Mouse (Mus musculus) neural tube, embryonic 12.5 days (tissue): ENCODE measurements around the gene Sat2. TPM values are rescaled to one million over a fixed set of nuclear protein-coding genes. Genes with fewer than 3 reads are reported as not detected.

Source experiments
- ATAC-seq: fragments of 200-750 bp; cut with Nextera tagmentation; 2 replicates; pipeline ENCODE4 v1.8.0; 2017; ENCODE audit warnings: low read depth, mild to moderate bottlenecking, moderate TSS enrichment, moderate library complexity; ENCODE audit not compliant: low FRiP score
- H3K27ac ChIP-seq: fragments of 300-500 bp; sonication (generic); 2 replicates; pipeline ENCODE4 v1.5.1; 2016
- H3K27me3 ChIP-seq: fragments of 300-500 bp; sonication (generic); replicated peaks from 2 replicates; pipeline ENCODE4 v1.6.1; 2016; ENCODE audit warnings: mild to moderate bottlenecking
- H3K36me3 ChIP-seq: fragments of 300-500 bp; sonication (generic); 2 replicates; pipeline ENCODE4 v1.6.1; 2016; ENCODE audit warnings: mild to moderate bottlenecking
- H3K4me1 ChIP-seq: fragments of 300-500 bp; sonication (generic); 2 replicates; pipeline ENCODE4 v1.6.1; 2016
- H3K4me2 ChIP-seq: fragments of 300-500 bp; sonication (generic); replicated peaks from 2 replicates; pipeline ENCODE4 v1.6.1; 2016; ENCODE audit warnings: mild to moderate bottlenecking
- H3K4me3 ChIP-seq: fragments of 300-500 bp; sonication (generic); 2 replicates; pipeline ENCODE4 v1.5.1; 2016
- H3K9ac ChIP-seq: fragments of 300-500 bp; sonication (generic); 2 replicates; pipeline ENCODE4 v1.6.1; 2016; ENCODE audit warnings: mild to moderate bottlenecking
- H3K9me3 ChIP-seq: fragments of 300-500 bp; sonication (generic); 2 replicates; pipeline ENCODE4 v1.6.1; 2016; ENCODE audit warnings: mild to moderate bottlenecking
- WGBS: fragments of 180-500 bp; shearing (Covaris S2); methylation state at CpG from one replicate; pipeline ENCODE4 v1.1.7; 2016; 5-methylcytosine and 5-hydroxymethylcytosine counted together
- polyA plus RNA-seq: library from polyadenylated mRNA; unstranded; fragments of >200 nt; fragmentation: Nextera tagmentation; extraction: Ambion mirVana; gene quantifications from 2 replicates; pipeline ENCODE4 v1.2.1, GENCODE M21; 2016

Sat2 gene
- polyA plus RNA-seq: 22.0 and 23.3 TPM in 2 replicates

GRCm38 (mm10) chr11:69621571-69622268 is at the start of gene Sat2:
Sat2 (plus strand) TSS chr11:69622024.
- Histone ChIP-seq H3K4me2 (peak within 1 kb of the TSS; percentile 75), H3K9me3 (no peaks in the 10 kb centered on the region)
- WGBS: 1% methylated on average over 20 of the region's 20 CpGs

GRCm38 (mm10) chr11:69575220-69575619 is 46.6 kb upstream of the Sat2 start:
- Histone ChIP-seq H3K9ac (no peak overlapping the region), H3K9me3 (no peaks in the 10 kb centered on the region), H3K4me3 (no peak overlapping the region), H3K36me3 (peaks cover 27% of the 10 kb centered on the region), H3K27ac (no peak overlapping the region), H3K27me3 (no peaks in the 10 kb centered on the region), H3K4me2 (no peak overlapping the region), H3K4me1 (peaks cover 26% of the 10 kb centered on the region)
- WGBS: 71% methylated on average over 3 of the region's 3 CpGs
- ATAC-seq: no peak

More at GRCm38 (mm10) chr11:69621571-69622268, at the start of gene Sat2:
- no peak within 1 kb of the TSS; the same call in 1 of the 2 replicates for H3K27ac ChIP-seq
- peak within 1 kb of the TSS; percentile 68 for H3K9ac ChIP-seq
- no peaks in the 10 kb centered on the region for H3K36me3 ChIP-seq
- H3K4me1 ChIP-seq: peaks cover 12% of the 10 kb centered on the region
- peak; percentile 90 for ATAC-seq
- no peaks in the 10 kb centered on the region for H3K27me3 ChIP-seq
- H3K4me3 ChIP-seq: peak within 1 kb of the TSS; percentile 43

GRCm38 (mm10) chr11:69576307-69576706 is 45.5 kb upstream of the Sat2 start:
- no peaks in the 10 kb centered on the region for H3K9me3 ChIP-seq
- no peak overlapping the region for H3K9ac ChIP-seq
- H3K4me3 ChIP-seq: no peak overlapping the region
- no peak overlapping the region for H3K27ac ChIP-seq
- WGBS: 77% methylated on average over 5 of the region's 5 CpGs
- H3K4me2 ChIP-seq: no peak overlapping the region
- H3K4me1 ChIP-seq: peaks cover 26% of the 10 kb centered on the region
- H3K27me3 ChIP-seq: no peaks in the 10 kb centered on the region
- ATAC-seq: no peak
- H3K36me3 ChIP-seq: peaks cover 16% of the 10 kb centered on the region

GRCm38 (mm10) chr11:69578301-69578700 is 43.5 kb upstream of the Sat2 start:
- peaks cover 34% of the 10 kb centered on the region for H3K4me1 ChIP-seq
- H3K4me2 ChIP-seq: peak overlapping the region; percentile 83
- H3K27me3 ChIP-seq: no peaks in the 10 kb centered on the region
- peak overlapping the region; percentile 72 for H3K9ac ChIP-seq
- peak overlapping the region; percentile 68 for H3K4me3 ChIP-seq
- 14% methylated on average over 15 of the region's 15 CpGs for WGBS
- no peaks in the 10 kb centered on the region for H3K9me3 ChIP-seq
- H3K27ac ChIP-seq: no peak overlapping the region
- no peak for ATAC-seq
- H3K36me3 ChIP-seq: peaks cover 10% of the 10 kb centered on the region

GRCm38 (mm10) chr11:69579128-69580017 is 42.5 kb upstream of the Sat2 start:
- 3% methylated on average over 39 of the region's 39 CpGs for WGBS
- Histone ChIP-seq H3K9ac (peak overlapping the region; percentile 75), H3K4me1 (peaks cover 34% of the 10 kb centered on the region), H3K9me3 (no peaks in the 10 kb centered on the region), H3K4me2 (peak overlapping the region; percentile 83), H3K4me3 (peak overlapping the region; percentile 74), H3K27ac (peak overlapping the region; percentile 71), H3K27me3 (no peaks in the 10 kb centered on the region), H3K36me3 (peaks cover 7% of the 10 kb centered on the region; the same call in 1 of the 2 replicates)
- ATAC-seq: peak; percentile 87

- peak; percentile 69 for ATAC-seq
- peak within 1 kb of the TSS; percentile 74 for H3K4me3 ChIP-seq
- peak within 1 kb of the TSS; percentile 75 for H3K9ac ChIP-seq
- peaks cover 34% of the 10 kb centered on the region for H3K4me1 ChIP-seq
- no peaks in the 10 kb centered on the region for H3K27me3 ChIP-seq
- WGBS: under 1% methylated on average over 13 of the region's 13 CpGs
- H3K9me3 ChIP-seq: no peaks in the 10 kb centered on the region
- 0 out of 2 replicates have a peak, but pooled peaks cover 1% of the 10 kb centered on the region for H3K36me3 ChIP-seq
- H3K4me2 ChIP-seq: peak within 1 kb of the TSS; percentile 83
- H3K27ac ChIP-seq: peak within 1 kb of the TSS; percentile 71
Measured at GRCm38 (mm10) chr11:69580091-69580514, 41.7 kb upstream of the Sat2 start, which contains the start of the genes Wrap53 and Trp53. Wrap53 (minus strand) TSS chr11:69580255. Trp53 (plus strand) TSS chr11:69580359.

GRCm38 (mm10) chr11:69580572-69581146 is 41.2 kb upstream of the Sat2 start:
- no peaks in the 10 kb centered on the region for H3K9me3 ChIP-seq
- H3K36me3 ChIP-seq: no peaks in the 10 kb centered on the region
- H3K4me3 ChIP-seq: peak overlapping the region; percentile 74
- peak; percentile 25; the same call in 1 of the 2 replicates for ATAC-seq
- under 1% methylated on average over 25 of the region's 25 CpGs for WGBS
- peak overlapping the region; percentile 75 for H3K9ac ChIP-seq
- H3K27ac ChIP-seq: peak overlapping the region; percentile 71
- no peaks in the 10 kb centered on the region for H3K27me3 ChIP-seq
- H3K4me1 ChIP-seq: peaks cover 34% of the 10 kb centered on the region
- peak overlapping the region; percentile 83 for H3K4me2 ChIP-seq

- H3K4me1 ChIP-seq: peaks cover 30% of the 10 kb centered on the region
- no peaks in the 10 kb centered on the region for H3K9me3 ChIP-seq
- H3K9ac ChIP-seq: peak overlapping the region; percentile 75
- H3K4me3 ChIP-seq: peak overlapping the region; percentile 74
- H3K27ac ChIP-seq: peak overlapping the region; percentile 71
- H3K36me3 ChIP-seq: no peaks in the 10 kb centered on the region; the same call in 1 of the 2 replicates
- H3K27me3 ChIP-seq: no peaks in the 10 kb centered on the region
- peak; percentile 75 for ATAC-seq
- H3K4me2 ChIP-seq: peak overlapping the region; percentile 83
- under 1% methylated on average over 36 of the region's 36 CpGs for WGBS
Measured at GRCm38 (mm10) chr11:69581147-69581688, 40.6 kb upstream of the Sat2 start.

- H3K4me3 ChIP-seq: peak overlapping the region; percentile 74
- 0% methylated on average over 8 of the region's 8 CpGs for WGBS
- H3K27ac ChIP-seq: 0 out of 2 replicates have a peak overlapping the region, but pooled peaks have one; percentile 28
- H3K4me1 ChIP-seq: peaks cover 26% of the 10 kb centered on the region
- no peaks in the 10 kb centered on the region for H3K27me3 ChIP-seq
- H3K36me3 ChIP-seq: peaks cover 4% of the 10 kb centered on the region
- no peaks in the 10 kb centered on the region for H3K9me3 ChIP-seq
- peak overlapping the region; percentile 83 for H3K4me2 ChIP-seq
- H3K9ac ChIP-seq: peak overlapping the region; percentile 75
- no peak for ATAC-seq
Measured at GRCm38 (mm10) chr11:69581814-69582213, 40.0 kb upstream of the Sat2 start.

GRCm38 (mm10) chr11:69582230-69582805 is 39.5 kb upstream of the Sat2 start:
- H3K9ac ChIP-seq: 0 out of 2 replicates have a peak overlapping the region, but pooled peaks have one; percentile 75
- H3K27ac ChIP-seq: no peak overlapping the region
- no peaks in the 10 kb centered on the region for H3K9me3 ChIP-seq
- no peaks in the 10 kb centered on the region for H3K27me3 ChIP-seq
- peaks cover 9% of the 10 kb centered on the region for H3K36me3 ChIP-seq
- no peak overlapping the region for H3K4me3 ChIP-seq
- H3K4me1 ChIP-seq: peaks cover 21% of the 10 kb centered on the region
- ATAC-seq: no peak
- WGBS: 63% methylated on average over 9 of the region's 9 CpGs
- peak overlapping the region; percentile 83 for H3K4me2 ChIP-seq

GRCm38 (mm10) chr11:69584008-69584407 is 37.8 kb upstream of the Sat2 start:
- H3K9ac ChIP-seq: no peak overlapping the region
- ATAC-seq: no peak
- H3K4me1 ChIP-seq: peaks cover 7% of the 10 kb centered on the region
- H3K27me3 ChIP-seq: no peaks in the 10 kb centered on the region
- WGBS: 85% methylated on average over 7 of the region's 7 CpGs
- no peak overlapping the region for H3K4me2 ChIP-seq
- no peak overlapping the region for H3K27ac ChIP-seq
- H3K9me3 ChIP-seq: no peaks in the 10 kb centered on the region
- no peak overlapping the region for H3K4me3 ChIP-seq
- H3K36me3 ChIP-seq: peaks cover 26% of the 10 kb centered on the region
